Mouse (Mus musculus): ENCODE data around the gene Zfp524. TPM values are rescaled to one million over a fixed set of nuclear protein-coding genes. Genes with fewer than 3 reads are reported as not detected.

Gene Zfp524
- total RNA-seq, 2 experiments from 2014 or later = 8.5 to 23.3 TPM

Other genes starting within 250 kb of the Zfp524 start
- not detected in 2 replicates for gene Fam71e2, start 243.1 kb upstream of the Zfp524 start, total RNA-seq (2014; fragmentation: Nextera tagmentation)
- not detected in 2 replicates for gene Fam71e2, start 243.1 kb upstream of the Zfp524 start, total RNA-seq (2017)
- gene Il11, start 231.6 kb upstream of the Zfp524 start, total RNA-seq (2014; fragmentation: Nextera tagmentation) = not detected in 2 replicates
- gene Il11, start 231.6 kb upstream of the Zfp524 start, total RNA-seq (2017) = not detected in 2 replicates
- gene Tmem190, start 231.5 kb upstream of the Zfp524 start, total RNA-seq (2014; fragmentation: Nextera tagmentation) = not detected in 2 replicates
- not detected in 2 replicates for gene Tmem190, start 231.5 kb upstream of the Zfp524 start, total RNA-seq (2017)
- gene Tmem238, start 224.8 kb upstream of the Zfp524 start, total RNA-seq (2014; fragmentation: Nextera tagmentation) = 3.2 and 6.2 TPM in 2 replicates
- gene Tmem238, start 224.8 kb upstream of the Zfp524 start, total RNA-seq (2017) = 4.6 and 7.6 TPM in 2 replicates
- gene Rpl28, start 221.5 kb upstream of the Zfp524 start, total RNA-seq (2014; fragmentation: Nextera tagmentation) = 1,827 and 2,944 TPM in 2 replicates
- gene Rpl28, start 221.5 kb upstream of the Zfp524 start, total RNA-seq (2017) = 828 and 1,139 TPM in 2 replicates
- gene Ube2s, start 201.8 kb upstream of the Zfp524 start, total RNA-seq (2014; fragmentation: Nextera tagmentation) = 236 and 240 TPM in 2 replicates
- 230 and 245 TPM in 2 replicates for gene Ube2s, start 201.8 kb upstream of the Zfp524 start, total RNA-seq (2017)
- not detected in 2 replicates for gene Shisa7, start 169.7 kb upstream of the Zfp524 start, total RNA-seq (2014; fragmentation: Nextera tagmentation)
- gene Shisa7, start 169.7 kb upstream of the Zfp524 start, total RNA-seq (2017) = not detected in 2 replicates
- 11.8 and 13.2 TPM in 2 replicates for gene Isoc2b, start 144.2 kb upstream of the Zfp524 start, total RNA-seq (2014; fragmentation: Nextera tagmentation)
- gene Isoc2b, start 144.2 kb upstream of the Zfp524 start, total RNA-seq (2017) = 43.0 and 72.6 TPM in 2 replicates
- 5.3 and 7.9 TPM in 2 replicates for gene Isoc2a, start 137.3 kb upstream of the Zfp524 start, total RNA-seq (2014; fragmentation: Nextera tagmentation)
- gene Isoc2a, start 137.3 kb upstream of the Zfp524 start, total RNA-seq (2017) = 7.9 and 10.7 TPM in 2 replicates
- gene Gm36210, start 107.9 kb upstream of the Zfp524 start, total RNA-seq (2014; fragmentation: Nextera tagmentation) = not detected in 2 replicates
- gene Gm36210, start 107.9 kb upstream of the Zfp524 start, total RNA-seq (2017) = not detected in 2 replicates
- 4.6 and 7.7 TPM in 2 replicates for gene Zfp628, start 99.2 kb upstream of the Zfp524 start, total RNA-seq (2014; fragmentation: Nextera tagmentation)
- gene Zfp628, start 99.2 kb upstream of the Zfp524 start, total RNA-seq (2017) = 1.0 and 1.2 TPM in 2 replicates
- 1.4 TPM in 1 of 2 replicates, not detected in the other for gene Nat14, start 92.4 kb upstream of the Zfp524 start, total RNA-seq (2014; fragmentation: Nextera tagmentation)
- not detected in 2 replicates for gene Nat14, start 92.4 kb upstream of the Zfp524 start, total RNA-seq (2017)
- gene Ssc5d, start 88.6 kb upstream of the Zfp524 start, total RNA-seq (2014; fragmentation: Nextera tagmentation) = not detected in 2 replicates
- gene Ssc5d, start 88.6 kb upstream of the Zfp524 start, total RNA-seq (2017) = 0.05 TPM in 1 of 2 replicates, not detected in the other
- gene Sbk2, start 50.0 kb upstream of the Zfp524 start, total RNA-seq (2014; fragmentation: Nextera tagmentation) = not detected in 2 replicates
- gene Sbk2, start 50.0 kb upstream of the Zfp524 start, total RNA-seq (2017) = not detected in 2 replicates
- not detected in 2 replicates for gene Sbk3, start 43.2 kb upstream of the Zfp524 start, total RNA-seq (2014; fragmentation: Nextera tagmentation)
- gene Sbk3, start 43.2 kb upstream of the Zfp524 start, total RNA-seq (2017) = not detected in 2 replicates
- gene Zfp579, start 18.3 kb upstream of the Zfp524 start, total RNA-seq (2014; fragmentation: Nextera tagmentation) = 10.0 and 14.1 TPM in 2 replicates
- gene Zfp579, start 18.3 kb upstream of the Zfp524 start, total RNA-seq (2017) = 2.3 and 11.2 TPM in 2 replicates
- gene Fiz1, start 282 bp downstream of the Zfp524 start, total RNA-seq (2014; fragmentation: Nextera tagmentation) = 27.4 and 33.9 TPM in 2 replicates
- 15.6 and 23.4 TPM in 2 replicates for gene Fiz1, start 282 bp downstream of the Zfp524 start, total RNA-seq (2017)
- not detected in 2 replicates for gene Gm44973, start 1.1 kb downstream of the Zfp524 start, total RNA-seq (2014; fragmentation: Nextera tagmentation)
- gene Gm44973, start 1.1 kb downstream of the Zfp524 start, total RNA-seq (2017) = 7.5 TPM in 1 of 2 replicates, not detected in the other
- gene Zfp865, start 6.0 kb downstream of the Zfp524 start, total RNA-seq (2014; fragmentation: Nextera tagmentation) = 15.2 and 18.2 TPM in 2 replicates
- gene Zfp865, start 6.0 kb downstream of the Zfp524 start, total RNA-seq (2017) = 8.4 and 11.2 TPM in 2 replicates
- 1.8 TPM in 1 of 2 replicates, not detected in the other for gene Ccdc106, start 6.1 kb downstream of the Zfp524 start, total RNA-seq (2014; fragmentation: Nextera tagmentation)
- not detected in 2 replicates for gene Ccdc106, start 6.1 kb downstream of the Zfp524 start, total RNA-seq (2017)
- not detected in 2 replicates for gene 4632433K11Rik, start 19.7 kb downstream of the Zfp524 start, total RNA-seq (2014; fragmentation: Nextera tagmentation)
- gene 4632433K11Rik, start 19.7 kb downstream of the Zfp524 start, total RNA-seq (2017) = 0.57 and 1.2 TPM in 2 replicates
- 0.28 and 0.54 TPM in 2 replicates for gene Zfp784, start 24.0 kb downstream of the Zfp524 start, total RNA-seq (2014; fragmentation: Nextera tagmentation)
- gene Zfp784, start 24.0 kb downstream of the Zfp524 start, total RNA-seq (2017) = 0.98 and 1.1 TPM in 2 replicates
- 1.3 and 7.3 TPM in 2 replicates for gene Zfp580, start 37.1 kb downstream of the Zfp524 start, total RNA-seq (2014; fragmentation: Nextera tagmentation)
- 1.2 and 1.3 TPM in 2 replicates for gene Zfp580, start 37.1 kb downstream of the Zfp524 start, total RNA-seq (2017)
- gene U2af2, start 47.7 kb downstream of the Zfp524 start, total RNA-seq (2014; fragmentation: Nextera tagmentation) = 204 and 227 TPM in 2 replicates
- 253 and 265 TPM in 2 replicates for gene U2af2, start 47.7 kb downstream of the Zfp524 start, total RNA-seq (2017)
- 56.6 and 57.4 TPM in 2 replicates for gene Epn1, start 65.8 kb downstream of the Zfp524 start, total RNA-seq (2014; fragmentation: Nextera tagmentation)
- gene Epn1, start 65.8 kb downstream of the Zfp524 start, total RNA-seq (2017) = 34.4 and 62.6 TPM in 2 replicates
- gene Rfpl4, start 102.5 kb downstream of the Zfp524 start, total RNA-seq (2014; fragmentation: Nextera tagmentation) = not detected in 2 replicates
- not detected in 2 replicates for gene Rfpl4, start 102.5 kb downstream of the Zfp524 start, total RNA-seq (2017)
- 2.0 TPM in 1 of 2 replicates, not detected in the other for gene Rasl2-9, start 111.5 kb downstream of the Zfp524 start, total RNA-seq (2014; fragmentation: Nextera tagmentation)
- not detected in 2 replicates for gene Rasl2-9, start 111.5 kb downstream of the Zfp524 start, total RNA-seq (2017)
- not detected in 2 replicates for gene Vmn1r55, start 135.3 kb downstream of the Zfp524 start, total RNA-seq (2014; fragmentation: Nextera tagmentation)
- not detected in 2 replicates for gene Vmn1r55, start 135.3 kb downstream of the Zfp524 start, total RNA-seq (2017)
- gene Vmn1r56, start 182.3 kb downstream of the Zfp524 start, total RNA-seq (2014; fragmentation: Nextera tagmentation) = not detected in 2 replicates
- not detected in 2 replicates for gene Vmn1r56, start 182.3 kb downstream of the Zfp524 start, total RNA-seq (2017)
- gene Vmn1r57, start 204.1 kb downstream of the Zfp524 start, total RNA-seq (2014; fragmentation: Nextera tagmentation) = not detected in 2 replicates
- not detected in 2 replicates for gene Vmn1r57, start 204.1 kb downstream of the Zfp524 start, total RNA-seq (2017)

Data from granulocyte monocyte progenitor cell, adult 5-6 weeks (primary cell).